Mouse (Mus musculus) kidney, embryonic 15.5 days (tissue): ENCODE results near the gene Parm1. TPM values are rescaled to one million over a fixed set of nuclear protein-coding genes. Genes with fewer than 3 reads are reported as not detected.

ENCODE experiments used
- ATAC-seq: fragments of 200-750 bp; cut with Nextera tagmentation; replicated peaks from 2 replicates; pipeline ENCODE4 v1.8.0; 2017; ENCODE audit warnings: moderate TSS enrichment; ENCODE audit not compliant: low FRiP score
- H3K27ac ChIP-seq: fragments of 300-500 bp; sonication (generic); 2 replicates; pipeline ENCODE4 v1.5.1; 2015; ENCODE audit warnings: mild to moderate bottlenecking, inconsistent platforms
- H3K27me3 ChIP-seq: fragments of 300-500 bp; sonication (generic); 2 replicates; pipeline ENCODE4 v1.6.1; 2015; ENCODE audit warnings: inconsistent platforms
- H3K36me3 ChIP-seq: fragments of 300-500 bp; sonication (generic); 2 replicates; pipeline ENCODE4 v1.6.1; 2015; ENCODE audit warnings: inconsistent platforms
- H3K4me1 ChIP-seq: fragments of 300-500 bp; sonication (generic); 2 replicates; pipeline ENCODE4 v1.6.1; 2015; ENCODE audit warnings: inconsistent platforms
- H3K4me2 ChIP-seq: fragments of 300-500 bp; sonication (generic); 2 replicates; pipeline ENCODE4 v1.6.1; 2015; ENCODE audit warnings: moderate library complexity, mild to moderate bottlenecking, inconsistent platforms
- H3K4me3 ChIP-seq: fragments of 300-500 bp; sonication (generic); replicated peaks from 2 replicates; pipeline ENCODE4 v1.5.1; 2015; ENCODE audit warnings: mild to moderate bottlenecking, inconsistent platforms
- H3K9ac ChIP-seq: fragments of 300-500 bp; sonication (generic); 2 replicates; pipeline ENCODE4 v1.6.1; 2015; ENCODE audit warnings: mild to moderate bottlenecking, inconsistent platforms
- H3K9me3 ChIP-seq: fragments of 300-500 bp; sonication (generic); replicated peaks from 2 replicates; pipeline ENCODE4 v1.6.1; 2016; ENCODE audit warnings: inconsistent platforms
- WGBS: fragments of 180-500 bp; shearing (Covaris S2); methylation state at CpG from one replicate; pipeline ENCODE4 v1.1.7; 2015; ENCODE audit warnings: mixed read lengths; 5-methylcytosine and 5-hydroxymethylcytosine counted together
- polyA plus RNA-seq: library from polyadenylated mRNA; unstranded; fragments of >200 nt; fragmentation: Nextera tagmentation; extraction: Ambion mirVana; gene quantifications from 2 replicates; pipeline ENCODE4 v1.2.1, GENCODE M21; 2015

The Parm1 gene
- 8.7 and 11.5 TPM in 2 replicates for polyA plus RNA-seq

- H3K9ac ChIP-seq: peak within 1 kb of the TSS; percentile 52
- H3K9me3 ChIP-seq: no peaks in the 10 kb centered on the region
- H3K4me2 ChIP-seq: peak within 1 kb of the TSS; percentile 96
- H3K4me3 ChIP-seq: peak within 1 kb of the TSS; percentile 56
- no peaks in the 10 kb centered on the region for H3K36me3 ChIP-seq
- peaks cover 25% of the 10 kb centered on the region for H3K4me1 ChIP-seq
- peak; percentile 99 for ATAC-seq
- peaks cover 19% of the 10 kb centered on the region for H3K27me3 ChIP-seq
- no peak within 1 kb of the TSS for H3K27ac ChIP-seq
- 1% methylated on average over 48 of the region's 48 CpGs for WGBS
These were observed at the start of gene Parm1 for GRCm38 (mm10) chr5:91517480-91518301. TSS of gene Parm1 (plus strand) at chr5:91517615.

- 94% methylated on average over 7 of the region's 7 CpGs for WGBS
- Histone ChIP-seq H3K27ac (no peak overlapping the region), H3K9ac (no peak overlapping the region), H3K9me3 (no peaks in the 10 kb centered on the region), H3K27me3 (no peaks in the 10 kb centered on the region), H3K4me2 (no peak overlapping the region), H3K4me1 (no peaks in the 10 kb centered on the region), H3K4me3 (no peak overlapping the region), H3K36me3 (no peaks in the 10 kb centered on the region)
- ATAC-seq: no peak
These were observed 42.2 kb upstream of the Parm1 start for GRCm38 (mm10) chr5:91475241-91475640.

- no peak overlapping the region for H3K9ac ChIP-seq
- H3K4me3 ChIP-seq: no peak overlapping the region
- no peaks in the 10 kb centered on the region for H3K9me3 ChIP-seq
- 81% methylated on average over 7 of the region's 7 CpGs for WGBS
- H3K36me3 ChIP-seq: no peaks in the 10 kb centered on the region
- H3K27me3 ChIP-seq: no peaks in the 10 kb centered on the region
- ATAC-seq: no peak
- no peaks in the 10 kb centered on the region for H3K4me1 ChIP-seq
- no peak overlapping the region for H3K27ac ChIP-seq
- no peak overlapping the region for H3K4me2 ChIP-seq
These were observed 40.6 kb upstream of the Parm1 start for GRCm38 (mm10) chr5:91476863-91477262.

GRCm38 (mm10) chr5:91478673-91479072, 38.7 kb upstream of the Parm1 start:
- H3K36me3 ChIP-seq: no peaks in the 10 kb centered on the region
- no peaks in the 10 kb centered on the region for H3K27me3 ChIP-seq
- no peaks in the 10 kb centered on the region for H3K4me1 ChIP-seq
- no peak overlapping the region for H3K4me3 ChIP-seq
- 90% methylated on average over 4 of the region's 4 CpGs for WGBS
- no peak overlapping the region for H3K27ac ChIP-seq
- H3K9ac ChIP-seq: no peak overlapping the region
- H3K4me2 ChIP-seq: no peak overlapping the region
- ATAC-seq: no peak
- no peaks in the 10 kb centered on the region for H3K9me3 ChIP-seq

GRCm38 (mm10) chr5:91480129-91480528, 37.3 kb upstream of the Parm1 start:
- no peak overlapping the region for H3K27ac ChIP-seq
- no peaks in the 10 kb centered on the region for H3K27me3 ChIP-seq
- 72% methylated on average over 1 of the region's 1 CpGs for WGBS
- H3K9ac ChIP-seq: no peak overlapping the region
- H3K4me2 ChIP-seq: no peak overlapping the region
- H3K4me1 ChIP-seq: no peaks in the 10 kb centered on the region
- no peak overlapping the region for H3K4me3 ChIP-seq
- ATAC-seq: no peak
- H3K36me3 ChIP-seq: no peaks in the 10 kb centered on the region
- no peaks in the 10 kb centered on the region for H3K9me3 ChIP-seq

- Histone ChIP-seq H3K36me3 (no peaks in the 10 kb centered on the region), H3K4me2 (no peak overlapping the region), H3K4me3 (no peak overlapping the region), H3K4me1 (no peaks in the 10 kb centered on the region), H3K9ac (no peak overlapping the region), H3K9me3 (no peaks in the 10 kb centered on the region), H3K27ac (no peak overlapping the region), H3K27me3 (no peaks in the 10 kb centered on the region)
- no peak for ATAC-seq
- 93% methylated on average over 1 of the region's 1 CpGs for WGBS
These were observed 33.1 kb upstream of the Parm1 start for GRCm38 (mm10) chr5:91484324-91484723.

- Histone ChIP-seq H3K9me3 (no peaks in the 10 kb centered on the region), H3K36me3 (no peaks in the 10 kb centered on the region), H3K4me3 (no peak overlapping the region), H3K9ac (no peak overlapping the region), H3K4me2 (no peak overlapping the region), H3K27me3 (no peaks in the 10 kb centered on the region), H3K27ac (no peak overlapping the region), H3K4me1 (no peaks in the 10 kb centered on the region)
- no peak for ATAC-seq
- WGBS: 47% methylated on average over 5 of the region's 5 CpGs
These were observed 23.0 kb upstream of the Parm1 start for GRCm38 (mm10) chr5:91494456-91494855.

- no peak for ATAC-seq
- Histone ChIP-seq H3K27me3 (no peaks in the 10 kb centered on the region), H3K27ac (no peak overlapping the region), H3K4me1 (no peaks in the 10 kb centered on the region), H3K9ac (no peak overlapping the region), H3K36me3 (no peaks in the 10 kb centered on the region), H3K4me3 (no peak overlapping the region), H3K9me3 (no peaks in the 10 kb centered on the region), H3K4me2 (no peak overlapping the region)
- WGBS: 85% methylated on average over 1 of the region's 1 CpGs
These were observed 16.1 kb upstream of the Parm1 start for GRCm38 (mm10) chr5:91501361-91501760.

GRCm38 (mm10) chr5:91502366-91502765, 15.0 kb upstream of the Parm1 start:
- no peak for ATAC-seq
- Histone ChIP-seq H3K27ac (no peak overlapping the region), H3K9ac (no peak overlapping the region), H3K4me2 (no peak overlapping the region), H3K27me3 (no peaks in the 10 kb centered on the region), H3K4me1 (no peaks in the 10 kb centered on the region), H3K4me3 (no peak overlapping the region), H3K9me3 (no peaks in the 10 kb centered on the region), H3K36me3 (no peaks in the 10 kb centered on the region)
- WGBS: 86% methylated on average over 2 of the region's 2 CpGs

- no peak overlapping the region for H3K9ac ChIP-seq
- no peaks in the 10 kb centered on the region for H3K4me1 ChIP-seq
- H3K27ac ChIP-seq: no peak overlapping the region
- H3K4me2 ChIP-seq: no peak overlapping the region
- no peak for ATAC-seq
- H3K27me3 ChIP-seq: no peaks in the 10 kb centered on the region
- no peaks in the 10 kb centered on the region for H3K9me3 ChIP-seq
- no peak overlapping the region for H3K4me3 ChIP-seq
- H3K36me3 ChIP-seq: no peaks in the 10 kb centered on the region
- 38% methylated on average over 5 of the region's 5 CpGs for WGBS
These were observed 13.0 kb upstream of the Parm1 start for GRCm38 (mm10) chr5:91504320-91504922.

- WGBS: 15% methylated on average over 6 of the region's 6 CpGs
- Histone ChIP-seq H3K9ac (0 out of 2 replicates have a peak overlapping the region, but pooled peaks have one; percentile 52), H3K27ac (no peak overlapping the region), H3K36me3 (no peaks in the 10 kb centered on the region), H3K4me3 (peak overlapping the region; percentile 56), H3K9me3 (no peaks in the 10 kb centered on the region), H3K4me1 (peaks cover 23% of the 10 kb centered on the region), H3K27me3 (peaks cover 19% of the 10 kb centered on the region), H3K4me2 (peak overlapping the region; percentile 96)
- no peak for ATAC-seq
These were observed 338 bp upstream of the Parm1 start for GRCm38 (mm10) chr5:91517077-91517476.

GRCm38 (mm10) chr5:91518302-91518790, 931 bp downstream of the Parm1 start:
- no peak for ATAC-seq
- Histone ChIP-seq H3K4me1 (peaks cover 25% of the 10 kb centered on the region), H3K9me3 (no peaks in the 10 kb centered on the region), H3K4me2 (peak overlapping the region; percentile 96), H3K27ac (no peak overlapping the region), H3K36me3 (no peaks in the 10 kb centered on the region), H3K27me3 (peaks cover 19% of the 10 kb centered on the region), H3K9ac (peak overlapping the region; percentile 52), H3K4me3 (peak overlapping the region; percentile 56)
- 3% methylated on average over 16 of the region's 16 CpGs for WGBS
